Mouse (Mus musculus) heart, embryonic 13.5 days (tissue): ENCODE measurements around the gene Mdga1. TPM values are rescaled to one million over a fixed set of nuclear protein-coding genes. Genes with fewer than 3 reads are reported as not detected.

ENCODE experiments used
- ATAC-seq: fragments of 200-750 bp; cut with Nextera tagmentation; 2 replicates; pipeline ENCODE4 v1.8.0; 2017; ENCODE audit warnings: moderate TSS enrichment; ENCODE audit not compliant: insufficient number of reproducible peaks, low FRiP score, low TSS enrichment; ENCODE audit errors: extremely low read depth
- H3K27ac ChIP-seq: fragments of 300-500 bp; sonication (generic); replicated peaks from 2 replicates; pipeline ENCODE4 v1.5.1; 2015; ENCODE audit warnings: moderate library complexity, mild to moderate bottlenecking, inconsistent platforms
- H3K27me3 ChIP-seq: fragments of 300-500 bp; sonication (generic); replicated peaks from 2 replicates; pipeline ENCODE4 v1.6.1; 2015; ENCODE audit warnings: mild to moderate bottlenecking, inconsistent platforms
- H3K36me3 ChIP-seq: fragments of 300-500 bp; sonication (generic); 2 replicates; pipeline ENCODE4 v1.6.1; 2015; ENCODE audit warnings: mild to moderate bottlenecking, inconsistent platforms
- H3K4me1 ChIP-seq: fragments of 300-500 bp; sonication (generic); 2 replicates; pipeline ENCODE4 v1.6.1; 2015; ENCODE audit warnings: inconsistent platforms
- H3K4me2 ChIP-seq: fragments of 300-500 bp; sonication (generic); 2 replicates; pipeline ENCODE4 v1.6.1; 2015; ENCODE audit warnings: inconsistent platforms, mild to moderate bottlenecking, moderate library complexity
- H3K4me3 ChIP-seq: fragments of 300-500 bp; sonication (generic); 2 replicates; pipeline ENCODE4 v1.5.1; 2015; ENCODE audit warnings: moderate library complexity, mild to moderate bottlenecking, inconsistent platforms
- H3K9ac ChIP-seq: fragments of 300-500 bp; sonication (generic); 2 replicates; pipeline ENCODE4 v1.6.1; 2015; ENCODE audit warnings: inconsistent platforms, mild to moderate bottlenecking, moderate library complexity
- H3K9me3 ChIP-seq: fragments of 300-500 bp; sonication (generic); 2 replicates; pipeline ENCODE4 v1.6.1; 2016; ENCODE audit warnings: inconsistent platforms
- WGBS: fragments of 180-500 bp; shearing (Covaris S2); methylation state at CpG from one replicate; pipeline ENCODE4 v1.1.7; 2015; ENCODE audit warnings: mixed read lengths; 5-methylcytosine and 5-hydroxymethylcytosine counted together
- polyA plus RNA-seq: library from polyadenylated mRNA; unstranded; fragments of >200 nt; fragmentation: Nextera tagmentation; extraction: Ambion mirVana; gene quantifications from 2 replicates; pipeline ENCODE4 v1.2.1, GENCODE M21; 2015

The Mdga1 gene
- polyA plus RNA-seq, 1 experiment from 2014 or later: 4.4 TPM

DNA sequence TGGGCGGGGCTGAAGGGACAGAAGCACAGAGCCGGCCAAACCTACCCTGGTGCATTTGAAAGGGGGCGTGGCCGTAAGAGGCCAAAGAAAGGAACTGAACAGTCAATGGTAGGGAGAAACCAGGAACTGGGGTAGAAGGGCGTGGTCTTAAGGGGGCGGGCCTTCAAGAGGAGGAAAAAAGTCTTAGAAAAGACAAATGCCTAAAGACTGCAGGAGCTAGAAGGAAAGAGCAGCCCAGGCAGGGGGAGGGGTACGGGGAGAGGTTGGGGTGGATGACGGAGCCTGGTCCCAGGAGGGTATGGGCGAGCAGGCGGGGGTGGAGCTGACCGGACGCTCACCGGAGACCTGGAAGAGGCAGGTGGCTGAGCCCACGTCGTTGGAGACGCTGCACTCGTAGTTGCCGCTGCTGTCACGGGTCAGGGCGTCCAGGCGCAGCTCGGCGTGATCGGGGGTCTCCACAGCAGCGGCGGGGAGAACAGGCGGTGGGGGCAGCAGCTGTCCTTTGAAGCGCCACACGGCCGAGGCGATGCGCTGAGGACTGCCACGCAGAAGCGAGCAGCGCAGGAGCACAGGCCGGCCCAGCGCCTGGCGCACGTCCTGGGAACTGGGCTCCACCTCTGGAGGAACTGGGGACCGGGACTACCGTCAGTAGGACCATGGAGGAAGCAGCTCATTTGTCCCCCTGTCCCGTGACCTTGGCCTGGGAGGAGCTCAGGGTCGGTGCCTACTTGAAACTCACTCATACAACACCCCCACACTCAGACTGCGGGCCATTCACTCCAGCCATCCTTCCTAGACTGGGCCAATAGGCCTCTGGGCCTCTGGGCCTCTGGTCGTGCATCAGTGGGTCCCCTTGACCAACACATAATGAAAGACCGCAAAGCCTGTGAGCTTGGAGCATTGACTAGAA, 127.9 kb downstream of the Mdga1 start:
- peak overlapping the region; percentile 99 for H3K4me2 ChIP-seq
- H3K4me1 ChIP-seq: peaks cover 31% of the 10 kb centered on the region
- peaks cover 22% of the 10 kb centered on the region for H3K27me3 ChIP-seq
- peak overlapping the region; percentile 61 for H3K4me3 ChIP-seq
- WGBS: 6% methylated on average over 46 of the region's 46 CpGs
- no peak overlapping the region for H3K27ac ChIP-seq
- peak; percentile 52; the same call in 1 of the 2 replicates for ATAC-seq
- H3K9ac ChIP-seq: peak overlapping the region; percentile 83
- H3K9me3 ChIP-seq: no peaks in the 10 kb centered on the region
- no peaks in the 10 kb centered on the region for H3K36me3 ChIP-seq

- WGBS: 41% methylated on average over 3 of the region's 3 CpGs
- no peak overlapping the region for H3K4me3 ChIP-seq
- no peak for ATAC-seq
Measured at GRCm38 (mm10) chr17:29838029-29838428, 131.9 kb downstream of the Mdga1 start.

GRCm38 (mm10) chr17:29837441-29837840, 132.4 kb downstream of the Mdga1 start:
- no peak overlapping the region for H3K9ac ChIP-seq
- peaks cover 10% of the 10 kb centered on the region for H3K27me3 ChIP-seq
- no peak for ATAC-seq
- H3K9me3 ChIP-seq: no peaks in the 10 kb centered on the region
- no peak overlapping the region for H3K4me2 ChIP-seq
- WGBS: 49% methylated on average over 8 of the region's 8 CpGs
- H3K4me3 ChIP-seq: no peak overlapping the region
- H3K36me3 ChIP-seq: no peaks in the 10 kb centered on the region
- H3K4me1 ChIP-seq: peaks cover 24% of the 10 kb centered on the region
- no peak overlapping the region for H3K27ac ChIP-seq

More at GRCm38 (mm10) chr17:29838029-29838428, 131.9 kb downstream of the Mdga1 start:
- peaks cover 16% of the 10 kb centered on the region for H3K27me3 ChIP-seq
- H3K4me2 ChIP-seq: no peak overlapping the region
- peaks cover 27% of the 10 kb centered on the region for H3K4me1 ChIP-seq
- H3K27ac ChIP-seq: no peak overlapping the region
- H3K9ac ChIP-seq: no peak overlapping the region
- H3K9me3 ChIP-seq: no peaks in the 10 kb centered on the region
- H3K36me3 ChIP-seq: no peaks in the 10 kb centered on the region

DNA sequence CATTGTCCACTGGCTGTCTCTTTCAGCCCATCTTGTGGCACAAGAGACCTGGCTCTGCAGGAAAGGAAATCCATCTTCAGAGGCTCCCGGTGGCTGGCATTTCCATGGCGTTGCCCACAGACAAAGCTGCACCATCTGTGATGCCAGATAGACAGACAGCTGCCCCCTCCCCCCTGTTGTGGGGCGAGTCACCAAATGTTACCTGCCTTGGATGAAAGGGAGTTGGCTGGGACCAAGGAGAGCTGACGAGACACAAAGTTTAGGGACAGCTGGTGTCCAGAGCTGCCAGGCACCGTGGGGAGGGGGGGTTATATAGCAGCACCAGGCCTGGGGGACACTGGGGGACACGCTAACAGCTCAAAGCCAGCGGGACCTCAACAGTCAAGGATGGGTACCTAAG, 135.1 kb downstream of the Mdga1 start:
- no peak for ATAC-seq
- 61% methylated on average over 7 of the region's 7 CpGs for WGBS
- no peak overlapping the region for H3K9ac ChIP-seq
- no peak overlapping the region for H3K4me3 ChIP-seq
- H3K4me2 ChIP-seq: no peak overlapping the region
- no peaks in the 10 kb centered on the region for H3K9me3 ChIP-seq
- peaks cover 11% of the 10 kb centered on the region for H3K4me1 ChIP-seq
- H3K27ac ChIP-seq: no peak overlapping the region
- H3K36me3 ChIP-seq: no peaks in the 10 kb centered on the region
- H3K27me3 ChIP-seq: 0 out of 2 replicates have a peak, but pooled peaks cover 6% of the 10 kb centered on the region

- 81% methylated on average over 9 of the region's 9 CpGs for WGBS
- H3K4me1 ChIP-seq: peaks cover 11% of the 10 kb centered on the region
- H3K36me3 ChIP-seq: no peaks in the 10 kb centered on the region
- no peak overlapping the region for H3K4me3 ChIP-seq
- 0 out of 2 replicates have a peak, but pooled peaks cover 6% of the 10 kb centered on the region for H3K27me3 ChIP-seq
- ATAC-seq: no peak
- no peaks in the 10 kb centered on the region for H3K9me3 ChIP-seq
- H3K27ac ChIP-seq: no peak overlapping the region
- H3K4me2 ChIP-seq: no peak overlapping the region
- no peak overlapping the region for H3K9ac ChIP-seq
Measured at GRCm38 (mm10) chr17:29834333-29834732, 135.6 kb downstream of the Mdga1 start.

- H3K27ac ChIP-seq: no peak overlapping the region
- no peaks in the 10 kb centered on the region for H3K36me3 ChIP-seq
- no peak overlapping the region for H3K4me2 ChIP-seq
- H3K4me3 ChIP-seq: no peak overlapping the region
- 78% methylated on average over 11 of the region's 11 CpGs for WGBS
- no peak overlapping the region for H3K9ac ChIP-seq
- H3K4me1 ChIP-seq: no peaks in the 10 kb centered on the region
- no peaks in the 10 kb centered on the region for H3K9me3 ChIP-seq
- H3K27me3 ChIP-seq: 0 out of 2 replicates have a peak, but pooled peaks cover 6% of the 10 kb centered on the region
- ATAC-seq: no peak
Measured at GRCm38 (mm10) chr17:29831696-29832095, 138.2 kb downstream of the Mdga1 start.

DNA sequence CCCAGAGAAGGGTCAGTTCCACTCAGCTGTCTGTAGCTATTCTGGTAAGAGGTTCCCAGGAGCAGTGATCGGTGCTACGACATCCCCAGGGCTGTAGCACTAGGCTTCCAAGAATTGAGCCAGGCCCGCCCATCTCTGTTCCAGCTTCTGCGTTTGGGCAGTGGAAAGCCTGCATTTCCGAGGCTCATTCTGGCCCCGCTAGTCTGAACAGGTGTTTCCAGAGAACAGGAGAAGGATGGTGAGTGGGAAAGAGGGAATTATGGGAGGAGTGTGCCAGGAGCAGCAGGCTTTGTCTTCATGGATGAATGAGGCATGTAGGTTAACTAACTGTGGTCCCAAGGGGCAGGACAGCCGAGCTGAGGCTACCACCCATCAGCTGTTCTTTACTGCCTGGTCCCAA, 140.8 kb downstream of the Mdga1 start:
- no peak overlapping the region for H3K4me3 ChIP-seq
- H3K4me2 ChIP-seq: no peak overlapping the region
- 73% methylated on average over 7 of the region's 7 CpGs for WGBS
- no peak overlapping the region for H3K9ac ChIP-seq
- peaks cover 13% of the 10 kb centered on the region; the same call in 1 of the 2 replicates for H3K27me3 ChIP-seq
- H3K27ac ChIP-seq: no peak overlapping the region
- H3K36me3 ChIP-seq: no peaks in the 10 kb centered on the region
- H3K9me3 ChIP-seq: no peaks in the 10 kb centered on the region
- no peak for ATAC-seq
- H3K4me1 ChIP-seq: peaks cover 10% of the 10 kb centered on the region

- no peak overlapping the region for H3K4me2 ChIP-seq
- no peaks in the 10 kb centered on the region for H3K9me3 ChIP-seq
- H3K9ac ChIP-seq: no peak overlapping the region
- no peak overlapping the region for H3K27ac ChIP-seq
- H3K4me3 ChIP-seq: no peak overlapping the region
- H3K27me3 ChIP-seq: peaks cover 13% of the 10 kb centered on the region; the same call in 1 of the 2 replicates
- H3K4me1 ChIP-seq: peaks cover 23% of the 10 kb centered on the region
- WGBS: 72% methylated on average over 5 of the region's 5 CpGs
- ATAC-seq: no peak
- no peaks in the 10 kb centered on the region for H3K36me3 ChIP-seq
Measured at GRCm38 (mm10) chr17:29827602-29828001, 142.3 kb downstream of the Mdga1 start.

DNA sequence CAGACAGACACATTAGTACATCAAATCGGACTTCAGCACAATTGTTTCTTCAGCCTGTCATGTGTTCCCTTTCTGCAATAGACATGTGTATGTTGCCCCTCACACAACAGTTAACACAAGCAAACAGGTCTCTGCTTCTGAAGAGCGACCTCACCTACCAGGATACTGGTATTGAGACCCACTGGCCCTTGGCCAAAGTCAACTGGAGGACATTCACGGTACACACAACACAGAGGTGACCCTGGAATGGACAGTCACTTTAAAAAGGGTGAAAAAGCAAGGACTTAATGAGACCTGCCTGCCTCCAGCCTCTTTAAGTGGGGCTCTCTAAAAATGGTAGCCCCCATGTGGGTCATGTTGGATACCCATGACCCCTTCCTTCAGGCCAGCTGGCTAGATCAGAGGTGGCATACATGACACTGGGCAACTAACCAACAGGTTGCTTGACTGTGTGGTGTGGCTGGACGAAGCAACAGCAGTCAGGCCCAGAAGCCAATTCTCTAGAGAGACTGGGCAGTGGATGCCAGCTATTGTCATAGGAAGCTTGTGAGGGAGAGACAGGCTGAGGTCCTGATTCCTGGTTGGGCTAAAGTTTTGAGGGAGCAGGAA, 145.3 kb downstream of the Mdga1 start:
- peaks cover 24% of the 10 kb centered on the region for H3K4me1 ChIP-seq
- WGBS: 64% methylated on average over 4 of the region's 4 CpGs
- H3K27me3 ChIP-seq: peaks cover 19% of the 10 kb centered on the region; the same call in 1 of the 2 replicates
- H3K27ac ChIP-seq: peak overlapping the region; percentile 87
- no peak overlapping the region for H3K4me2 ChIP-seq
- no peaks in the 10 kb centered on the region for H3K9me3 ChIP-seq
- ATAC-seq: no peak
- H3K9ac ChIP-seq: no peak overlapping the region
- H3K4me3 ChIP-seq: no peak overlapping the region
- H3K36me3 ChIP-seq: no peaks in the 10 kb centered on the region

GRCm38 (mm10) chr17:29824208-29824509, 145.7 kb downstream of the Mdga1 start:
- H3K36me3 ChIP-seq: no peaks in the 10 kb centered on the region
- H3K9me3 ChIP-seq: no peaks in the 10 kb centered on the region
- peaks cover 29% of the 10 kb centered on the region for H3K4me1 ChIP-seq
- H3K4me2 ChIP-seq: peak overlapping the region; percentile 34
- peak overlapping the region; percentile 62 for H3K9ac ChIP-seq
- peaks cover 19% of the 10 kb centered on the region; the same call in 1 of the 2 replicates for H3K27me3 ChIP-seq
- H3K4me3 ChIP-seq: no peak overlapping the region
- WGBS: 29% methylated on average over 5 of the region's 5 CpGs
- ATAC-seq: no peak
- peak overlapping the region; percentile 87 for H3K27ac ChIP-seq

- Histone ChIP-seq H3K27me3 (peaks cover 19% of the 10 kb centered on the region; the same call in 1 of the 2 replicates), H3K4me2 (peak overlapping the region; percentile 34), H3K27ac (peak overlapping the region; percentile 87), H3K36me3 (no peaks in the 10 kb centered on the region), H3K4me1 (peaks cover 34% of the 10 kb centered on the region), H3K9me3 (no peaks in the 10 kb centered on the region), H3K9ac (peak overlapping the region; percentile 62), H3K4me3 (no peak overlapping the region)
- ATAC-seq: 0 out of 2 replicates have a peak, but pooled peaks have one; percentile 34
- WGBS: 29% methylated on average over 14 of the region's 14 CpGs
Measured at GRCm38 (mm10) chr17:29823439-29824207, 146.3 kb downstream of the Mdga1 start.
